Mouse (Mus musculus): Measurements from ENCODE around the gene Mttp. TPM values are rescaled to one million over a fixed set of nuclear protein-coding genes. Genes with fewer than 3 reads are reported as not detected.
A peak's percentile ranks its signal among the peaks of the same experiment; 100 is the strongest.

The Mttp gene
- polyA plus RNA-seq (2016; fragmentation: Nextera tagmentation; extraction: Ambion mirVana): 10.2 and 10.9 TPM in 2 replicates

DNA sequence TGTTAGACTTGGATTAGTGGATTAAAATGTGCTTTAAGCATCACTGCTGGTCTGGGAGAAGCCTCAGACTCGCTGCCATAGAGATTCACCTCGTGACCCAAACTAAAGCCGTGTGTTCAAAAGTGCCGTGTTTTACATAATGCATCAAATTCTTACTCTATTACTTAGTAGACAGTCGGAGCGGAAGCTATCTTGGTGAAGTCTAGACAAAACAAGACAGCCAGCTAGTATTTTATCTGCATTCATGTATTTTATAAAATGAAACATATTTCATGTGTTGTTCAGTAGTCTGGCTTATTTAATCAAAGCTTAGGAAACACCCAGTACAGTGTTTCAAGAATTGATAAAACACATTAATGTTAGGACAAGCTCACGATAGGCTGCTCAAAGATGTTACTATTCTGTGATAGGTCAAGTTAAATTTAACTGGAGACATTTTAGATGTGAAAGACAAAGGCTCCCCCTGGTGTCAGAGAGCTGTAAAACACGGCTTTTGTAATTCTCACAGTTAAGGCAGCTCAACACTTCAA is at the start of gene Mttp:
Gene Mttp, minus strand, starts transcription at position 327 of the 530 bp plus-strand sequence.
- no peak for ATAC-seq (ENCODE audit: low FRiP score, low read depth)

DNA sequence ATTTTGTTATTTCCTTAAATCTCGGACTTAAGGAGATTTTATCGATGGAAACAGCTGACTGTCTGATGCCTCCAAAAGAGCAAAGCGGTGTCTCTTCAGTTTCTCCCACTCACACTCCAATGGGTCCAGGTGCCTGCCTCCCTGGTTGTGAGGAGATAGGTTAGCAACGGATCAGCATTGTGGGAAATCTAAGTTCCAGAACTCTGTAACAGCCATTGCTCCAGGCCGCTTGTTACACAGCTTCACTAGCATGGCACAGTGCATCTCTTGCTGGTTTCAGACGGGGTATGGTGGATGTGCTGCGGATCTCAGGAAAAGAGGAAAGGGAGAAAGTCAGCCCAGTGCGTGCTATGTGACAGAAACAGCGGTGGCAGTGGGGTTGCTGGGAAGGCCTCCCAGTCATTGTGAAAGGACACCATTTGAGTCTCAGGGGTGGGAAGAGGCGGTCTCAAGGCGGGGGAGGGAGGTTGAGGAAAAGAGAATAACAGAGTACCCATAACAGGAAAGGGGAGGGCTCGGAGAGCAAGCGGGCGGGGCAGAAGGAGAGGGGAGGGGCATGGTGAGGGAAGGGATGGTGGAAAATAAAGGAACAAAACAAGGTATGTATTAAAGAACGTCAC is 49.0 kb upstream of the Mttp start, which contains the start of gene 4930579F01Rik:
Gene 4930579F01Rik, minus strand, starts transcription at position 143 of the 620 bp plus-strand sequence.
- no peaks in the 10 kb centered on the region for H3K4me1 ChIP-seq
- H3K4me3 ChIP-seq: no peak within 1 kb of the TSS
- no peaks in the 10 kb centered on the region for H3K9me3 ChIP-seq
- no peak for ATAC-seq (ENCODE audit: low FRiP score, low read depth)
- no peaks in the 10 kb centered on the region for H3K36me3 ChIP-seq
- no peaks in the 10 kb centered on the region; the same call in 1 of the 2 replicates for H3K27me3 ChIP-seq (replicated peaks)
- 87% methylated on average over 15 of the region's 15 CpGs for WGBS
- H3K4me2 ChIP-seq (replicated peaks): no peak within 1 kb of the TSS
- no peak within 1 kb of the TSS for H3K27ac ChIP-seq
- H3K9ac ChIP-seq: no peak within 1 kb of the TSS

More for the DNA sequence above, at the start of gene Mttp:
- no peaks in the 10 kb centered on the region for H3K27me3 ChIP-seq (replicated peaks)
- peak within 1 kb of the TSS; percentile 71 for H3K4me2 ChIP-seq (replicated peaks)
- WGBS: 6% methylated on average over 8 of the region's 8 CpGs
- peak within 1 kb of the TSS; percentile 66 for H3K9ac ChIP-seq
- H3K4me1 ChIP-seq: peaks cover 3% of the 10 kb centered on the region; the same call in 1 of the 2 replicates
- H3K36me3 ChIP-seq: peaks cover 10% of the 10 kb centered on the region
- H3K9me3 ChIP-seq: no peaks in the 10 kb centered on the region
- H3K27ac ChIP-seq: peak within 1 kb of the TSS; percentile 93
- peak within 1 kb of the TSS; percentile 61 for H3K4me3 ChIP-seq

DNA sequence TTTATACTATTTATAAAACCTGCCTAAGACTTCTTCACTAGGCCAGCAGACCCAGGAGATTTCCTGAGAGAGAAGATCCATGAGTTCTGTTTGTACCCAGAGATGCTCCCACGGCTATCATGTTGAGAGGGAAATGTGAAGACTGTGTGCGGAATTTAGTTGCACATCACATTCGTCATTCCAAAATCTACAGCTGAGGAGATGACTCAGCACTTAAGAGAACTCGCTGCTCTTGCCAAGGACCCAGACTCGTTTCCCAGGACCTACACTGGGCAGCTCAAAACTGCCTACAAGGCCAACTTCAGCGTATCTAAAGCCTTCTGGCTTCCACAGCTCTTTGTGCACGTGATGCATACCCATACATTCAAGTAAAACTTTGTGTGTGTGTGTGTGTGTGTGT is 47.5 kb upstream of the Mttp start:
- Histone ChIP-seq H3K9ac (no peak overlapping the region), H3K4me3 (no peak overlapping the region), H3K36me3 (no peaks in the 10 kb centered on the region), H3K4me2 (replicated peaks) (no peak overlapping the region), H3K27ac (no peak overlapping the region), H3K27me3 (replicated peaks) (no peaks in the 10 kb centered on the region; the same call in 1 of the 2 replicates), H3K4me1 (no peaks in the 10 kb centered on the region), H3K9me3 (no peaks in the 10 kb centered on the region)
- 88% methylated on average over 7 of the region's 7 CpGs for WGBS
- ATAC-seq (ENCODE audit: low FRiP score, low read depth): no peak

DNA sequence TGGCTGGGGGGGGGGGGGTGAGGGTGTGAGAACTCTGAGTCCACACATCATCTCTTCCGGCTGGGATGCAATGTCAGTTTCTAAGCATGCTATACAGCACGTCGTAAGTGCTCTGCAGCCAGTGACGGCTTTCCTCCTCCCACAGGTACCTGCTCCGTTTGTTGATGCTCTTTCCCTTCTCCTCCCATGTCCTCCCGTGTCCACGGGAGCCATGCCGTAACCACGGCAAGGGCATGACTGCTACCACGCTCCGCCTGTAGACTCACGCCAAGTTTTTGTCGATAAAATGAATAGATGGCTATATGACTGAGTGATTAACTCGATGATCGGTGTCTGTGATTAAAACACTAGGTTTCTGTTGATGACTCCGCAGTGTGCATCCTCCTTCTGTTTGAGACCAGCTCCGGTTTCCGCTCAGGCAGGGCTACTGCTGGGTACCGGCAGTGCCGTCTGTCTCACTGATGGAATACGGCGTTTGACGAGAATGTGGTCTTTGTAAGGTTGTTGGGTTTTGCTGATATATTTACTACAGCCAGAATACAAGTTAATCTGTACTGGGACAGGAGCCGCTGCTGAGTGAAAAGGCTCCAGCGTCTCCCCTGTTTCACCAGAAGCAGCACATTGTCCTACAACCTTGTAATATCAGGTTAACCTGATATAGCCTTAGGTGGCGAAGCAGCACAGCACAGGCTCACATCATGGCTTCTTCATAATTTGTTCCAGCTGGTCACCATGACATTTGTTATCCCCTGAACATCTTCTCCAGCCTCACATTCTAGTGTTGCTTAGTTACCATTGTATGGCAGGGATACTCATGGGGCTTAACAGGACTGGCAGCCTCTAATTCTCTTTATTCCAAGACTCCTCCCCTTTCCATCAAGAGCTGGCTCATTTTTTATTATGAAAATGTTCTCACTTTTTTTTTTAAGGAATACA is 41.5 kb upstream of the Mttp start:
- Histone ChIP-seq H3K27me3 (replicated peaks) (no peaks in the 10 kb centered on the region), H3K4me1 (peaks cover 5% of the 10 kb centered on the region), H3K9me3 (no peaks in the 10 kb centered on the region), H3K27ac (no peak overlapping the region), H3K36me3 (no peaks in the 10 kb centered on the region), H3K4me2 (replicated peaks) (no peak overlapping the region), H3K9ac (no peak overlapping the region), H3K4me3 (no peak overlapping the region)
- 88% methylated on average over 26 of the region's 26 CpGs for WGBS
- no peak for ATAC-seq (ENCODE audit: low FRiP score, low read depth)

DNA sequence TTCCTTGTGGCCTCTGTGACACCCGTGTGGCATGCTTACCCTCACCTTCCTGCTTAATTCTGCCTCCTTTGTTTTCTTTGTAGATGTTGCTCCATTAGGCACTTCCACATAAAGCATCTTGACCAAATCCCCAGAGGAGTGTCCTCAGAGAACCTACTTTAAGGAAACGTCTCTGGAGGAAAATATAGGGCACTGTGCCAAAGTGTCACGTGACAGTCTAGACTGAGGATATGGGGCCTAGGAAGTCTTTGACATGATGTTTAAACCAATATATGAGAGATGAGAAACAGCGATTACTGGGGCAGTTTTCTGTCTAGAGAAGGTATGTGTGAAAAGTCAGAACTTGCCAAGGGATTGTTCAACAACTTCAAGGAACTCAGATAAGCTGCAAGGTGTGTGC is 40.5 kb upstream of the Mttp start:
- WGBS: 77% methylated on average over 4 of the region's 4 CpGs
- Histone ChIP-seq H3K27me3 (replicated peaks) (no peaks in the 10 kb centered on the region), H3K36me3 (no peaks in the 10 kb centered on the region), H3K4me3 (no peak overlapping the region), H3K4me1 (peaks cover 5% of the 10 kb centered on the region), H3K9me3 (no peaks in the 10 kb centered on the region), H3K27ac (no peak overlapping the region), H3K9ac (no peak overlapping the region), H3K4me2 (replicated peaks) (no peak overlapping the region)
- no peak for ATAC-seq (ENCODE audit: low FRiP score, low read depth)

DNA sequence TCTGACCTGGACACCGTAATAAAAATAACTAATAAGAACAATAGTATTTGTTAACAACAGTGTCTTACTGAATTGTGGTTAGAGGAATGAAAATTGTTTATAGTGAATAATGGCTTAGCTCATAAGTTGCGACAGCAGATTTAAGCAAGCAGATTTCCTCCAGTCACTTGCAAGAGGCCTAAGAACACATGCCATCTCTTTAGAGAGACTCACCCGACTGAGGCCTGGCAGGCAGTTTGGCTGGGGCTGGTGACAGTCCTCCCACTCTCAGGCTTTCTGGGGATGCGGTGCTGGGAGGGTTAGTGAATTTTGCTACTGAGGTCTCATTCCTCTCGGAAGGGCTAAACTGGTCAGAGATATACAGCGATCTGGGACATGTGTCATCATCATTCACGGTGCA is 38.6 kb upstream of the Mttp start:
- 91% methylated on average over 7 of the region's 7 CpGs for WGBS
- Histone ChIP-seq H3K4me1 (peaks cover 5% of the 10 kb centered on the region), H3K4me3 (no peak overlapping the region), H3K9me3 (no peaks in the 10 kb centered on the region), H3K27me3 (replicated peaks) (no peaks in the 10 kb centered on the region), H3K27ac (no peak overlapping the region), H3K36me3 (no peaks in the 10 kb centered on the region), H3K9ac (no peak overlapping the region), H3K4me2 (replicated peaks) (no peak overlapping the region)
- no peak for ATAC-seq (ENCODE audit: low FRiP score, low read depth)

DNA sequence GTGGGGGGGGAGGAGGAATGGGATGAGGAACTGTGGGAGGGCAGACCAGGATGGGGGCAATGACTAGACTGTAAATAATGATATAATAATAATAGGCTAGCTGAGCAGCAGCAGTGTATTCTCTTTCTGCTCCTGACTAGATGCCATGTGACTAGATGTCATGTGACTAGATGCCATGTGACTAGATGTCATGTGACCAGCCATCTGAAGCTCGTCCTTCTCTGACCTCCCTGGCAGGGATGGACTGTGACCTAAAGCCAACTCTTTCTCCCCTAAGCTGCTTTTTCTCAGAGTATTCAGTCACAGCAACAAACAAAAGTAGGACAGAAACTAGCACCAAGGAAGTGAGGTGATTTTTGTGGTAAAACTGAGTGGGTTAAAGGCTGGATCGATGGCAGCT is 37.3 kb upstream of the Mttp start:
- Histone ChIP-seq H3K9me3 (no peaks in the 10 kb centered on the region), H3K36me3 (no peaks in the 10 kb centered on the region), H3K4me2 (replicated peaks) (no peak overlapping the region), H3K27ac (no peak overlapping the region), H3K4me3 (no peak overlapping the region), H3K4me1 (peaks cover 5% of the 10 kb centered on the region), H3K9ac (no peak overlapping the region), H3K27me3 (replicated peaks) (no peaks in the 10 kb centered on the region)
- 89% methylated on average over 2 of the region's 2 CpGs for WGBS
- no peak for ATAC-seq (ENCODE audit: low FRiP score, low read depth)

DNA sequence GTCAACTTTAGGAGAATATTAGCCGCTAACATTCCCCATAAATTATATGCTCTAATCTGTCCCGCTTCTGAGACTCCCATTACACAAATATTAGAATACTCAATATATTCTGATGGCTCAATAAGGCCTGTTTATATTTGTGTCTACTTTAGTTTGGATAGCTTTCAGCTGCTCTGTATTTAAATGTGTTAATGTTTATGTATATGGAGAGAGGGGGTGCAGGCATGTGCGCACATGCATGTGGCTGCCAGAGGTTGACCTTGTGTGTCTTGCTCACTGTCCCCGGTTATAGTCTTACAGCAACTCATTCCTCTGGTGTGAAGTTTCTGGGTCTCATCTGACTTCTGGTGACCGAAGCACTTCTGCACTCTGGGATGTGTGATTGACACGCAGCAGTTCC is 30.8 kb upstream of the Mttp start:
- H3K4me3 ChIP-seq: no peak overlapping the region
- H3K4me1 ChIP-seq: no peaks in the 10 kb centered on the region

DNA sequence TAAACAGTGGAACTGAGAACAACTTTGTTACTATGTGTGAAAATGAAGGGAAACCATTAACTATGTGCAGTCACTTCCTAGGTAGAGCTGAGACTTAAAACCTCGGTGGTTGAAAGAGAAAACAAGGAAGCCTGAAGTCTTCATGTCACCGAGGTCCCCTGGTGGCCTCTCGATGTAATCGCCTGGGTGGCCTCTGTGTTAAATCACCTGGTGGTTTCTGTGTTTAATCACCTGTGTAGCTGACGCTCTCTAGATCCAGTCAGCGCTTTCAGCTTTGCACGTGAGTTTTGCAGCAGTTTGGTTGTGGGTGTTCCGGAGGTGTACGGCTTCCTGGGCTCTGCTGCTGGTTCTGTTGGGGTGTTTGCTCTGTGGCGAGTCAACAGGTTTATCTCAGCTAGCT is 28.5 kb upstream of the Mttp start:
- no peak for ATAC-seq (ENCODE audit: low FRiP score, low read depth)
- no peak overlapping the region for H3K4me2 ChIP-seq (replicated peaks)
- H3K27me3 ChIP-seq (replicated peaks): no peaks in the 10 kb centered on the region
- no peak overlapping the region for H3K4me3 ChIP-seq
- no peak overlapping the region for H3K27ac ChIP-seq
- no peaks in the 10 kb centered on the region for H3K36me3 ChIP-seq
- 84% methylated on average over 10 of the region's 10 CpGs for WGBS
- no peaks in the 10 kb centered on the region for H3K4me1 ChIP-seq
- no peaks in the 10 kb centered on the region for H3K9me3 ChIP-seq
- H3K9ac ChIP-seq: no peak overlapping the region

More for the DNA sequence above, 30.8 kb upstream of the Mttp start:
- H3K36me3 ChIP-seq: no peaks in the 10 kb centered on the region
- no peak overlapping the region for H3K4me2 ChIP-seq (replicated peaks)
- WGBS: 95% methylated on average over 6 of the region's 6 CpGs
- ATAC-seq (ENCODE audit: low FRiP score, low read depth): no peak
- no peaks in the 10 kb centered on the region for H3K9me3 ChIP-seq
- H3K27me3 ChIP-seq (replicated peaks): no peaks in the 10 kb centered on the region
- no peak overlapping the region for H3K9ac ChIP-seq
- no peak overlapping the region for H3K27ac ChIP-seq

DNA sequence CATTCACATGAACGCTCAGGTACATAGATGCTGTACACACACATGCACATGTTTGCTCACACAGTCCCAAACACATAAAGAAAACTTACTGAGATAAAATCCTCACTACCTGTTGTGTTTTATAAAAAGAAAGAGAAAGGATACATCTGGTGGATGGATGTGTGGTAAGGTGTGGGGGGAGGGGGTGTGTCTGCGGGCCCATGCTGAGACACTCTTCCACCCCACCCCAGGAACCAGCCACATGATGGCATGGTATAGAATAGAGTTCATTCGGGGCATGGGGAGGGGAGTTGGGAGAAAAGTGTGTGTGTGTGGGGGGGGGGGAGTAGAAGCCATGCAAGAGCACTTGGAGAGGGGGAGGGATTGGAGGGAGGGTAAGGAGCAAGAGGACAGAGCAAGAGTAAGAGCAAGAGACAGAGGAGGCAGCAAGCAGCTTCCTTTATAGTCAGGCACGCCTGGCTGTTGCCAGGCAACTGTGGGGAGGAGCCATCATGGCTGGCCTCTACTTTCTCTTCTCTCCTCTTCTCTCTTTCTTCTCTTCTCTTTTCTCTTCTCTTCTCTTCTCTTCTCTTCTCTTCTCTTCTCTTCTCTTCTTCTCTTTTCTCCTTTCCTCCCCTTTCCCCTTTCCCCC is 17.9 kb upstream of the Mttp start:
- 57% methylated on average over 4 of the region's 4 CpGs for WGBS
- Histone ChIP-seq H3K9ac (no peak overlapping the region), H3K4me1 (no peaks in the 10 kb centered on the region), H3K4me3 (no peak overlapping the region), H3K4me2 (replicated peaks) (no peak overlapping the region), H3K9me3 (no peaks in the 10 kb centered on the region), H3K27ac (no peak overlapping the region), H3K27me3 (replicated peaks) (no peaks in the 10 kb centered on the region), H3K36me3 (no peaks in the 10 kb centered on the region)
- no peak; the same call in 1 of the 2 replicates for ATAC-seq (ENCODE audit: low FRiP score, low read depth)

DNA sequence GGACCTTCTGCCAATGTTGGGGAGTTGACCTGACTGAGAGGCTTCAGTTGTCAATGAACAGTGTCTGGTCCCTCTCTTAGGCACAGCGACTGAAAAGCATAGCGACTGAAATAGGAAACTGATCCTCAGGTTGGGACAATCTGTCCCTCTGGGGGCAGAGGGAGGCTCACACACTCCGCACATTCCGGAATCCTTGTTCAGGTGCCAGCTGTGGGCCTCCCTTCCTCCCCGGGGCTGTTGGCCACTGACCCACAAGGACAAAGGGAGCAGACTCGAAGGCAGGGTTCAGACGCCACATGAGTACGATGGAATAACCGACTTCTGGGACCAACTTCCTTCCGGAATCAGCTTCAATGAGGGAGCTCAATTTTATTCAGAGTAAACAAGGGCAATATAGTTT is 16.9 kb upstream of the Mttp start:
- ATAC-seq (ENCODE audit: low FRiP score, low read depth): no peak
- WGBS: 91% methylated on average over 10 of the region's 10 CpGs
- no peaks in the 10 kb centered on the region for H3K9me3 ChIP-seq
- H3K4me2 ChIP-seq (replicated peaks): no peak overlapping the region
- no peaks in the 10 kb centered on the region for H3K27me3 ChIP-seq (replicated peaks)
- H3K9ac ChIP-seq: no peak overlapping the region
- H3K4me1 ChIP-seq: no peaks in the 10 kb centered on the region
- no peak overlapping the region for H3K27ac ChIP-seq
- H3K36me3 ChIP-seq: no peaks in the 10 kb centered on the region
- H3K4me3 ChIP-seq: no peak overlapping the region

DNA sequence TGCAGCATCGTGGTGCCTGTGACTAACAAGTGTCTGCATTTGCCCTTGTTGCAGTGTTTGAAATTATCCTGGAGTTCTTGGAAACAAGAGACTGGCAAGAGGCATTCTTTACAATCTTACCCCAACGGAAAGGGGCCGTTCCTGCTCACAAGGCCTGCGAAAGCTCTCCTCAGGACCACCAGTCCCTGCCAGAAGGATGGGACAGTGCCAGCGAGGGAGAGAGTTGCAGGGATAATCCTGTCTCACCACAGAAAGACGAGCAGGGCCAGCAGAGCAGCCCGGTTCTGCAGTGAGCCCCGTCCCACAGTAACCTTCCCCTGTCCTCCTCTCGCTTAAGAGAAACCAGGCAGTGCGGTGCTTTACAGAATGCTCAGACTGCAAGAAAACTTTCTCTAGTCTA is 11.9 kb upstream of the Mttp start:
- Histone ChIP-seq H3K9me3 (no peaks in the 10 kb centered on the region), H3K4me2 (replicated peaks) (no peak overlapping the region), H3K4me1 (no peaks in the 10 kb centered on the region), H3K27ac (no peak overlapping the region), H3K27me3 (replicated peaks) (no peaks in the 10 kb centered on the region), H3K36me3 (peaks cover 9% of the 10 kb centered on the region; the same call in 1 of the 2 replicates), H3K4me3 (no peak overlapping the region), H3K9ac (no peak overlapping the region)
- WGBS: 68% methylated on average over 10 of the region's 10 CpGs
- ATAC-seq (ENCODE audit: low FRiP score, low read depth): no peak
